Mouse (Mus musculus) intestine, embryonic 16.5 days (tissue): Measurements from ENCODE around the gene Greb1. TPM values are rescaled to one million over a fixed set of nuclear protein-coding genes. Genes with fewer than 3 reads are reported as not detected.

Experiments
- ATAC-seq: fragments of 200-750 bp; cut with Nextera tagmentation; 2 replicates; pipeline ENCODE4 v1.8.0; 2017; ENCODE audit warnings: moderate TSS enrichment, moderate library complexity
- H3K27ac ChIP-seq: fragments of 300-500 bp; sonication (generic); 2 replicates; pipeline ENCODE4 v1.5.1; 2014; ENCODE audit warnings: mild to moderate bottlenecking, low read length
- H3K27me3 ChIP-seq: fragments of 300-500 bp; sonication (generic); replicated peaks from 2 replicates; pipeline ENCODE4 v1.6.1; 2014; ENCODE audit warnings: low read length, control low read depth, mixed read lengths; ENCODE audit not compliant: control insufficient read depth, insufficient read depth
- H3K36me3 ChIP-seq: fragments of 300-500 bp; sonication (generic); 2 replicates; pipeline ENCODE4 v1.6.1; 2014; ENCODE audit warnings: low read length, control low read depth; ENCODE audit not compliant: control insufficient read depth, insufficient read depth
- H3K4me1 ChIP-seq: fragments of 300-500 bp; sonication (generic); 2 replicates; pipeline ENCODE4 v1.6.1; 2014; ENCODE audit warnings: low read length, control low read depth, mixed read lengths; ENCODE audit not compliant: control insufficient read depth, insufficient read depth
- H3K4me2 ChIP-seq: fragments of 300-500 bp; sonication (generic); 2 replicates; pipeline ENCODE4 v1.6.1; 2014; ENCODE audit warnings: low read depth, low read length, control low read depth
- H3K4me3 ChIP-seq: fragments of 300-500 bp; sonication (generic); 2 replicates; pipeline ENCODE4 v1.5.1; 2014; ENCODE audit warnings: mild to moderate bottlenecking, low read length
- H3K9ac ChIP-seq: fragments of 300-500 bp; sonication (generic); 2 replicates; pipeline ENCODE4 v1.6.1; 2014; ENCODE audit warnings: low read depth, low read length
- H3K9me3 ChIP-seq: fragments of 300-500 bp; sonication (generic); 2 replicates; pipeline ENCODE4 v1.6.1; 2016; ENCODE audit warnings: low read length, control low read depth; ENCODE audit not compliant: control insufficient read depth
- WGBS: fragments of 180-500 bp; shearing (Covaris S2); extraction: QIAGEN DNeasy Blood & Tissue Kit; methylation state at CpG from one replicate; pipeline ENCODE4 v1.1.7; 2014; 5-methylcytosine and 5-hydroxymethylcytosine counted together
- polyA plus RNA-seq: library from polyadenylated mRNA; unstranded; fragments of >200 nt; fragmentation: Nextera tagmentation; extraction: Ambion mirVana; gene quantifications from 2 replicates; pipeline ENCODE4 v1.2.1, GENCODE M21; 2015

The Greb1 gene
- polyA plus RNA-seq, 1 experiment from 2014 or later = 3.8 TPM

DNA sequence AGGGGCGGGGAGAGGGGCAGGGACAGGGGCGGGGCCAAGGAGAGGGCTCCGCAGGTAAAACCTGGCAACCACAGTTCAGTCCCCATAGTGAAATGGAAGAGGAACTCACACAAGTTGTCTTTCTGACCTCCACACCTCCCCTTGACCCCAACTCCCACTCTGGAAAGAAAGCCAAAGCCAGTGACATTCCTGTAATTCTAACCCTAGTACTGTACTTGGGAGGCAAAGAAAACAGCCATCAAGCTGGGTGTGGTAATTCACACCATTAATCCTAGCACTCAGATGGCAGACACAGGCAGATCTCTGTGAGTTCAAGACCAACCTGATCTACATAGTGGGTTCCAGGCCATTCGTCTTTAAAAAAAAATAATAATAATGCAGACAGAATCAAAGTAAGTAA, 7.3 kb downstream of the Greb1 start:
- Histone ChIP-seq H3K9me3 (no peaks in the 10 kb centered on the region), H3K27me3 (no peaks in the 10 kb centered on the region), H3K9ac (no peak overlapping the region), H3K4me2 (no peak overlapping the region), H3K27ac (no peak overlapping the region), H3K36me3 (no peaks in the 10 kb centered on the region), H3K4me3 (no peak overlapping the region), H3K4me1 (0 out of 2 replicates have a peak, but pooled peaks cover 6% of the 10 kb centered on the region)
- ATAC-seq = no peak
- WGBS = 84% methylated on average over 4 of the region's 4 CpGs

GRCm38 (mm10) chr12:16790456-16790855, 10.2 kb downstream of the Greb1 start:
- no peak overlapping the region for H3K4me3 ChIP-seq
- H3K36me3 ChIP-seq = no peaks in the 10 kb centered on the region
- ATAC-seq = peak; percentile 34; the same call in 1 of the 2 replicates
- 0 out of 2 replicates have a peak, but pooled peaks cover 6% of the 10 kb centered on the region for H3K4me1 ChIP-seq
- H3K4me2 ChIP-seq = no peak overlapping the region
- no peaks in the 10 kb centered on the region for H3K9me3 ChIP-seq
- no peak overlapping the region for H3K9ac ChIP-seq
- no peaks in the 10 kb centered on the region for H3K27me3 ChIP-seq
- no peak overlapping the region for H3K27ac ChIP-seq
- 62% methylated on average over 4 of the region's 4 CpGs for WGBS

GRCm38 (mm10) chr12:16789756-16790155, 10.9 kb downstream of the Greb1 start:
- no peaks in the 10 kb centered on the region for H3K9me3 ChIP-seq
- H3K4me3 ChIP-seq = no peak overlapping the region
- H3K9ac ChIP-seq = no peak overlapping the region
- H3K36me3 ChIP-seq = no peaks in the 10 kb centered on the region
- ATAC-seq = peak; percentile 18; the same call in 1 of the 2 replicates
- no peaks in the 10 kb centered on the region for H3K27me3 ChIP-seq
- 21% methylated on average over 4 of the region's 4 CpGs for WGBS
- no peak overlapping the region for H3K4me2 ChIP-seq
- H3K27ac ChIP-seq = no peak overlapping the region
- H3K4me1 ChIP-seq = 0 out of 2 replicates have a peak, but pooled peaks cover 6% of the 10 kb centered on the region

DNA sequence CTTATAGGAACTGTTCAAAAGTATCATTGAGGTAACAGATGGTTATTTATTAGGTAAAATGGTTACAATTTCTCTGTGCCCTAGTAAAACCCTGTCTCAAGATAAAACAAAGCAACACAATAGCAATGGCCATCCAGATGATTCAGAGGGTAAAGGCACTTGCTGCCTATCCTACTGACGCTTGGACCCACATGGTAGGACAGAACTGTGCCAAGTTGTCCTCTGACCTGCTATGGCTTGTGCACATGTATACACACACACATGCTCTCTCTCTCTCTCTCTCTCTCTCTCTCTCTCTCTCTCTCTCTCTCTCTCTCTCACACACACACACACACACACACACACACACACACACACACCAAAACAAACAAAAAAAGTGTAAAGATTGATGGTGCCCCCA, 11.5 kb downstream of the Greb1 start:
- no peak overlapping the region for H3K27ac ChIP-seq
- H3K4me1 ChIP-seq = 0 out of 2 replicates have a peak, but pooled peaks cover 6% of the 10 kb centered on the region
- ATAC-seq = no peak
- H3K4me3 ChIP-seq = no peak overlapping the region
- H3K9ac ChIP-seq = no peak overlapping the region
- no peaks in the 10 kb centered on the region for H3K36me3 ChIP-seq
- no peak overlapping the region for H3K4me2 ChIP-seq
- no peaks in the 10 kb centered on the region for H3K27me3 ChIP-seq
- WGBS = 58% methylated on average over 1 of the region's 1 CpGs
- H3K9me3 ChIP-seq = no peaks in the 10 kb centered on the region

DNA sequence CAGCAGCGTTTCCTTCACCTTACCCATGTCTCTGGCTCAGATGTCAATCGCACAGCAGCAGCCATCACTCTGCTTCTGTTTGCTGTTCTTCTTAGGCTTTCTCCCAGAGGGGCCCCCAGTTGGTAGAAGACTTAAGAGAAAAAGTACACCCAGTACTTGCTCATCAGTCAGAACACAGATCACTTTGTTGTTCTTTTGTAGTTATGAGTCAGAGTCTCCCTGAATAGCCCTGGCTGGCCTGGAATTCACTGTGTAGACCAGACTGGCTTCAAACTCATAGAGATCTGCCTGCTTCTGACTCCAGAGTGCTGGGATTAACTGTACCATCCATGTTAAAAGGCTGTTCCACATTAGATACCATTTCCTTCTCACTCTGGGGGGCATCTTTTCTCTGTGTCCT, 12.1 kb downstream of the Greb1 start:
- Histone ChIP-seq H3K4me2 (no peak overlapping the region), H3K36me3 (no peaks in the 10 kb centered on the region), H3K27ac (no peak overlapping the region), H3K27me3 (no peaks in the 10 kb centered on the region), H3K4me3 (no peak overlapping the region), H3K9me3 (no peaks in the 10 kb centered on the region), H3K4me1 (0 out of 2 replicates have a peak, but pooled peaks cover 6% of the 10 kb centered on the region), H3K9ac (no peak overlapping the region)
- 65% methylated on average over 2 of the region's 2 CpGs for WGBS
- no peak for ATAC-seq

GRCm38 (mm10) chr12:16781034-16781746, 19.5 kb downstream of the Greb1 start:
- Histone ChIP-seq H3K4me3 (no peak overlapping the region), H3K4me1 (peaks cover 6% of the 10 kb centered on the region; the same call in 1 of the 2 replicates), H3K9ac (no peak overlapping the region), H3K9me3 (no peaks in the 10 kb centered on the region), H3K27ac (peak overlapping the region; percentile 12; the same call in 1 of the 2 replicates), H3K27me3 (no peaks in the 10 kb centered on the region), H3K36me3 (no peaks in the 10 kb centered on the region), H3K4me2 (no peak overlapping the region)
- ATAC-seq = peak; percentile 89
- WGBS = 61% methylated on average over 14 of the region's 14 CpGs

- peaks cover 6% of the 10 kb centered on the region; the same call in 1 of the 2 replicates for H3K4me1 ChIP-seq
- no peaks in the 10 kb centered on the region for H3K36me3 ChIP-seq
- H3K27me3 ChIP-seq = no peaks in the 10 kb centered on the region
- H3K27ac ChIP-seq = no peak overlapping the region
- no peak overlapping the region for H3K4me2 ChIP-seq
- H3K4me3 ChIP-seq = no peak overlapping the region
- WGBS = 81% methylated on average over 3 of the region's 3 CpGs
- peak; percentile 28; the same call in 1 of the 2 replicates for ATAC-seq
- H3K9me3 ChIP-seq = no peaks in the 10 kb centered on the region
- H3K9ac ChIP-seq = no peak overlapping the region
These were observed 20.4 kb downstream of the Greb1 start for GRCm38 (mm10) chr12:16780320-16780719.

GRCm38 (mm10) chr12:16779165-16779564, 21.5 kb downstream of the Greb1 start:
- H3K36me3 ChIP-seq = no peaks in the 10 kb centered on the region
- H3K27ac ChIP-seq = no peak overlapping the region
- no peaks in the 10 kb centered on the region for H3K27me3 ChIP-seq
- no peak overlapping the region for H3K9ac ChIP-seq
- 72% methylated on average over 2 of the region's 2 CpGs for WGBS
- no peak for ATAC-seq
- H3K4me2 ChIP-seq = no peak overlapping the region
- no peaks in the 10 kb centered on the region for H3K9me3 ChIP-seq
- H3K4me1 ChIP-seq = peaks cover 6% of the 10 kb centered on the region; the same call in 1 of the 2 replicates
- H3K4me3 ChIP-seq = no peak overlapping the region

DNA sequence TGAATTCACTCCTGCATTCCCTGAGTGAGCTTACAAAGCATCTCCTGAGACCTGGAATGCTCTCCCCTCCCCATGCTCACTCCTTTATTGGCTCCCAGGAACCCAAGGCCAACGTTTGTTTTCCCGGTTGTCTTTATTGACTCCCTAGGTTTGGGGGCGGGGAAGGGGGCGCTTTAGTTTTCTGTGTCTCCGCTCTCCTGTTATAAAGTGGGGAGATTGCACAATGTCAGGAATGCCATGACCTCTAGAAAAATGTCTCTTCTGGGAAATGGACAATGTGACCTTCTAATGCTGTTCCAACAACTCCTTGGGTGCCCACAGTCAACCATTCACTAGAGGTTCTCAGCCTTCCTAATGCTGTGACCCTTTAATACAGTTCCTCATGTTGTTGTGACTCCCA, 22.2 kb downstream of the Greb1 start:
- Histone ChIP-seq H3K4me1 (peaks cover 6% of the 10 kb centered on the region; the same call in 1 of the 2 replicates), H3K36me3 (no peaks in the 10 kb centered on the region), H3K27ac (no peak overlapping the region), H3K4me3 (no peak overlapping the region), H3K9ac (no peak overlapping the region), H3K27me3 (no peaks in the 10 kb centered on the region), H3K4me2 (no peak overlapping the region), H3K9me3 (no peaks in the 10 kb centered on the region)
- no peak for ATAC-seq
- 48% methylated on average over 5 of the region's 5 CpGs for WGBS
